Mouse (Mus musculus) kidney, postnatal 4 days (tissue): Measurements from ENCODE around the gene Tmem132d.
"Not testable (repeated sequence)": the region's sequence is repeated elsewhere in the genome, so short reads cannot be mapped to it uniquely, and the experiment has no call there.

Experiments
- DNase-seq, 2 experiments: peaks; one replicate each; pipeline ENCODE4 v3.0.0; 2021; ENCODE audit warnings: mixed read lengths in 2 of 2

The Tmem132d gene

GRCm38 (mm10) chr5:128075456-128075855, 357.4 kb downstream of the Tmem132d start:
- peak in 1 of 2 experiments; percentile 4 for DNase-seq

- peak; percentile 42 to 51 for DNase-seq
Observed at GRCm38 (mm10) chr5:128072616-128073015, 360.3 kb downstream of the Tmem132d start.

- no peak for DNase-seq
Observed at GRCm38 (mm10) chr5:128041781-128042180, 391.1 kb downstream of the Tmem132d start.

- no peak for DNase-seq
Observed at GRCm38 (mm10) chr5:128040036-128040435, 392.8 kb downstream of the Tmem132d start.

GRCm38 (mm10) chr5:128027076-128027475, 405.8 kb downstream of the Tmem132d start:
- DNase-seq, result no peak

GRCm38 (mm10) chr5:128004666-128005065, 428.2 kb downstream of the Tmem132d start:
- no peak for DNase-seq

GRCm38 (mm10) chr5:127996526-127997245, 436.2 kb downstream of the Tmem132d start:
- DNase-seq, result no peak

GRCm38 (mm10) chr5:127993460-127993859, 439.4 kb downstream of the Tmem132d start:
- DNase-seq, result no peak

GRCm38 (mm10) chr5:127990826-127991225, 442.1 kb downstream of the Tmem132d start:
- no peak for DNase-seq

GRCm38 (mm10) chr5:127980003-127980358, 452.9 kb downstream of the Tmem132d start:
- not testable (repeated sequence) for DNase-seq

- DNase-seq, result no peak
Observed at GRCm38 (mm10) chr5:127979329-127980002, 453.4 kb downstream of the Tmem132d start.

- DNase-seq, result peak; percentile 24 to 41
Observed at GRCm38 (mm10) chr5:127976661-127977060, 456.2 kb downstream of the Tmem132d start.

- no peak for DNase-seq
Observed at GRCm38 (mm10) chr5:127965700-127966099, 467.2 kb downstream of the Tmem132d start.

GRCm38 (mm10) chr5:127962656-127963055, 470.2 kb downstream of the Tmem132d start:
- no peak for DNase-seq

GRCm38 (mm10) chr5:127956511-127957097, 476.3 kb downstream of the Tmem132d start:
- DNase-seq, result no peak

- peak; percentile 6 to 23 for DNase-seq
Observed at GRCm38 (mm10) chr5:127954231-127954790, 478.6 kb downstream of the Tmem132d start.

- DNase-seq, result peak; percentile 11 to 33
Observed at GRCm38 (mm10) chr5:127952800-127953199, 480.1 kb downstream of the Tmem132d start.

- peak in 1 of 2 experiments; percentile 26 for DNase-seq
Observed at GRCm38 (mm10) chr5:127950574-127950973, 482.3 kb downstream of the Tmem132d start.

- peak; percentile 54 for DNase-seq
Observed at GRCm38 (mm10) chr5:127947275-127947674, 485.6 kb downstream of the Tmem132d start.

GRCm38 (mm10) chr5:127942171-127942570, 490.7 kb downstream of the Tmem132d start:
- DNase-seq, result not testable (repeated sequence)

GRCm38 (mm10) chr5:127937914-127938313, 495.0 kb downstream of the Tmem132d start:
- peak; percentile 21 to 27 for DNase-seq

- no peak for DNase-seq
Observed at GRCm38 (mm10) chr5:127929687-127930086, 503.2 kb downstream of the Tmem132d start.

- DNase-seq, result no peak
Observed at GRCm38 (mm10) chr5:127926686-127927085, 506.2 kb downstream of the Tmem132d start.
